Mouse (Mus musculus) liver, postnatal 0 days (tissue): ENCODE results near the gene Ash1l. TPM values are rescaled to one million over a fixed set of nuclear protein-coding genes. Genes with fewer than 3 reads are reported as not detected.

ENCODE experiments used
- ATAC-seq: fragments of 200-750 bp; cut with Nextera tagmentation; 2 replicates; pipeline ENCODE4 v1.8.0; 2017; ENCODE audit warnings: mild to moderate bottlenecking, moderate library complexity
- DNase-seq: peaks from one replicate; pipeline ENCODE4 v3.0.0-alpha.2; 2016
- H3K27ac ChIP-seq: fragments of 300-500 bp; sonication (generic); 2 replicates; pipeline ENCODE4 v1.5.1; 2014; ENCODE audit warnings: antibody characterized with exemption, moderate library complexity, mild to moderate bottlenecking, low read depth
- H3K27me3 ChIP-seq: fragments of 300-500 bp; sonication (generic); 2 replicates; pipeline ENCODE4 v1.6.1; 2014; ENCODE audit warnings: low read length, control low read depth, mixed read lengths; ENCODE audit not compliant: insufficient read depth
- H3K36me3 ChIP-seq: fragments of 300-500 bp; sonication (generic); replicated peaks from 2 replicates; pipeline ENCODE4 v1.6.1; 2014; ENCODE audit warnings: mild to moderate bottlenecking, control low read depth, low read length, moderate library complexity, mixed read lengths; ENCODE audit not compliant: insufficient read depth
- H3K4me1 ChIP-seq: fragments of 300-500 bp; sonication (generic); 2 replicates; pipeline ENCODE4 v1.6.1; 2014; ENCODE audit warnings: antibody characterized with exemption, mild to moderate bottlenecking, control low read depth; ENCODE audit not compliant: insufficient read depth
- H3K4me2 ChIP-seq: fragments of 300-500 bp; sonication (generic); 2 replicates; pipeline ENCODE4 v1.6.1; 2014; ENCODE audit warnings: low read depth, mild to moderate bottlenecking, low read length, moderate library complexity, mixed read lengths
- H3K4me3 ChIP-seq: fragments of 300-500 bp; sonication (generic); 2 replicates; pipeline ENCODE4 v1.5.1; 2014; ENCODE audit warnings: low read depth, low read length
- H3K9ac ChIP-seq: fragments of 300-500 bp; sonication (generic); replicated peaks from 2 replicates; pipeline ENCODE4 v1.6.1; 2014; ENCODE audit warnings: mild to moderate bottlenecking, moderate library complexity
- H3K9me3 ChIP-seq: fragments of 300-500 bp; sonication (generic); 2 replicates; pipeline ENCODE4 v1.6.1; 2016; ENCODE audit warnings: mild to moderate bottlenecking, control low read depth, low read length, mixed read lengths
- CTCF ChIP-seq: sonication (generic); IDR thresholded peaks from 2 replicates; pipeline ENCODE4 v1.5.1; 2016; ENCODE audit warnings: antibody characterized with exemption, low read depth
- EP300 ChIP-seq: IDR thresholded peaks from 2 replicates; pipeline ENCODE4 v1.6.1; 2016; ENCODE audit warnings: antibody characterized with exemption, low read depth, mild to moderate bottlenecking
- WGBS: fragments of 180-500 bp; shearing (Covaris S2); extraction: QIAGEN DNeasy Blood & Tissue Kit; methylation state at CpG from one replicate; pipeline ENCODE4 v1.1.7; 2014; ENCODE audit not compliant: insufficient replicate concordance; 5-methylcytosine and 5-hydroxymethylcytosine counted together
- polyA plus RNA-seq: library from polyadenylated mRNA; unstranded; fragments of >200 nt; fragmentation: Nextera tagmentation; extraction: Ambion mirVana; gene quantifications from 2 replicates; pipeline ENCODE4 v1.2.1, GENCODE M21; 2015

Gene Ash1l
- polyA plus RNA-seq: 3.7 and 4.1 TPM in 2 replicates

GRCm38 (mm10) chr3:88950576-88951326 is at the start of gene Ash1l, which contains the start of gene Dap3:
TSS of gene Ash1l (plus strand) at chr3:88950622.
TSS of gene Dap3 (minus strand) at chr3:88951181.
- peak; percentile 72 for ATAC-seq
- under 1% methylated on average over 31 of the region's 64 CpGs for WGBS

DNA sequence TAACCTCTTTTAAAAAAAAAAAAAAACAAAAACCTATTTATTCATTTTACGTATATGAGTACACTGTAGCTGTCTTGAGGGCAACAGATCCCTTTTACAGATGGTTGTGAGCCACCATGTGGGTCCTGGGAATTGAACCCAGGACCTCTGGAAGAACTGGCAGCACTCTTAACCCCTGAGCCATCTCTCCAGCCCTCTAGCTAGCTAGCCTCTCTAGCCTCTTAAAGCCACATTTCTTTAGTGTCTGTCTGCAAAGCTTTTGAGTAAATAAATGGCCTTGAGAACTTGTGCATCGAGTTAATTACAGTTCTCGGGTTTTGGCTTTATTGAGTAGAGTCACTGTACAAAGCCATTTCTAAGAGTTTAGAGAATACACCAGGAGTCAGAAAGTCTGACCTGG is 45.6 kb upstream of the Ash1l start:
- TF ChIP-seq EP300 (no peak), CTCF (no peak)
- Histone ChIP-seq H3K9me3 (no peaks in the 10 kb centered on the region), H3K27ac (no peak overlapping the region), H3K4me2 (no peak overlapping the region), H3K9ac (no peak overlapping the region), H3K36me3 (peaks cover 66% of the 10 kb centered on the region), H3K4me1 (no peaks in the 10 kb centered on the region), H3K4me3 (no peak overlapping the region), H3K27me3 (no peaks in the 10 kb centered on the region)
- DNase-seq: no peak
- no peak for ATAC-seq
- WGBS: 88% methylated on average over 3 of the region's 3 CpGs

More at GRCm38 (mm10) chr3:88950576-88951326, at the start of gene Ash1l, which contains the start of gene Dap3:
- Histone ChIP-seq H3K4me2 (peak within 1 kb of the TSS; percentile 77), H3K4me1 (peaks cover 30% of the 10 kb centered on the region), H3K9me3 (no peaks in the 10 kb centered on the region), H3K9ac (peak within 1 kb of the TSS; percentile 97), H3K4me3 (peak within 1 kb of the TSS; percentile 91), H3K27me3 (no peaks in the 10 kb centered on the region), H3K27ac (peak within 1 kb of the TSS; percentile 99), H3K36me3 (no peaks in the 10 kb centered on the region)
- peak; percentile 85 for DNase-seq
- TF ChIP-seq CTCF (peak; percentile 58), EP300 (no peak)

DNA sequence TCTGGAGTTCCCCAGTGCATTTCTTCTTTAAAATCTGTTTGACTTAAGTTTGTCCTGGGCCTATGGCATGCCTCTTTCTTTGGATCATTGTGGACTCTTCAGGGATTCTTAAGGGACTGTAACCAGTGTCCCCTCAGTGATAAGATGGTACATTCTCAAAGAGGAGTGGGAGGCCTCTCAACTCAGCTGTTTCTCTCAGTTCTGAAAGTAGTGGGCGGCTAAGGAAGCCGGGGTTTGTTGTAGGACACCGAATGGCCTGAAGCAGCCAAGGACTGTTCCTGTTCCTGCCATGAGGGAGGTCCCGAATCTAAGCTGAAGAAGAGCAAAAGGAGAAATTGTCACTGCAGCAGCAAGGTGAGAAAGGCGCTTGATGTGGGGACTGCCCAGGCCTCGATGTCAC is 45.2 kb upstream of the Ash1l start:
- 81% methylated on average over 6 of the region's 6 CpGs for WGBS
- Histone ChIP-seq H3K36me3 (peaks cover 67% of the 10 kb centered on the region), H3K27me3 (no peaks in the 10 kb centered on the region), H3K9ac (no peak overlapping the region), H3K4me2 (no peak overlapping the region), H3K4me1 (no peaks in the 10 kb centered on the region), H3K4me3 (no peak overlapping the region), H3K9me3 (no peaks in the 10 kb centered on the region), H3K27ac (no peak overlapping the region)
- ATAC-seq (no peak), DNase-seq (no peak)
- TF ChIP-seq CTCF: no peak
- TF ChIP-seq EP300: no peak

GRCm38 (mm10) chr3:88905741-88906140 is 44.7 kb upstream of the Ash1l start:
- no peak for TF ChIP-seq CTCF
- TF ChIP-seq EP300: no peak
- Histone ChIP-seq H3K4me1 (no peaks in the 10 kb centered on the region), H3K36me3 (peaks cover 68% of the 10 kb centered on the region), H3K9me3 (no peaks in the 10 kb centered on the region), H3K4me3 (no peak overlapping the region), H3K27ac (no peak overlapping the region), H3K9ac (no peak overlapping the region), H3K4me2 (no peak overlapping the region), H3K27me3 (no peaks in the 10 kb centered on the region)
- 81% methylated on average over 2 of the region's 2 CpGs for WGBS
- ATAC-seq (no peak), DNase-seq (no peak)

DNA sequence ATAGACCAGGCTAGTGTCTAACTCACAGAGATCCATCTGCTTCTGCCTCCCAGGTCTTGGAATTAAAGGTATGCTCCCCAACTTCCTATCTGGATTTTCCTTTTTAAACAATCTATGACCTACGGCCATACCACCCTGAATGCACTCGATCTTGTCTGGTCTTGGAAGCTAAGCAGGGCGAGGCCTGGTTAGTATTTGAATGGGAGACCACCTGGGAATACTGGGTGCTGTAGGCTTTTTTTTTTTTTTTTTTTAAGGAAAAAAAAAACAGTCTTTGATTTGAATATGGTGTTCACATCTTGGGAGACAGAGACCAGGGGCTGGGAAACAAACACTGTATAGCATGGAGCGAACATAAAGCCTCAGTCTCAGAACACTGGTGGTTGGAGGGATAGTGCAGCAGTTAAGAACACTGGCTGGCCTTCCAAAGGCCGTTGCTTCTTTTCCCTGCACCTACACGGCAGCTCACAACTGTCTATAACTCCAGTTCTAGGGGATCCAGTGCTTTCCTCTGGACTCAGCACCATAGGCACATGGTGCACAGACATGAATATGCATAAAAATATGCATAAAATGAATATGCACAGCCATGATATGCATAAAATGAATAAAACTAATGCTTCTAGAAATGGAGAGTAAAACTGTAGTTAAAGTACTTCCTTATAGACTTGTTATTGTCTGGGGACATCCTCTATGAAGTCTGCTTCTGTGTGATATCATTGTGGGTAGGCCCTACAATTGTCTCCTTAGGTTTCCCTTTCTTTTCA is 43.8 kb upstream of the Ash1l start:
- no peak for TF ChIP-seq EP300
- TF ChIP-seq CTCF: no peak
- 83% methylated on average over 6 of the region's 6 CpGs for WGBS
- ATAC-seq (no peak), DNase-seq (no peak)
- H3K36me3 ChIP-seq: peaks cover 69% of the 10 kb centered on the region
- H3K4me2 ChIP-seq: no peak overlapping the region
- no peak overlapping the region for H3K9ac ChIP-seq
- H3K27me3 ChIP-seq: no peaks in the 10 kb centered on the region
- no peak overlapping the region for H3K4me3 ChIP-seq
- no peaks in the 10 kb centered on the region for H3K4me1 ChIP-seq
- H3K9me3 ChIP-seq: no peaks in the 10 kb centered on the region
- no peak overlapping the region for H3K27ac ChIP-seq

DNA sequence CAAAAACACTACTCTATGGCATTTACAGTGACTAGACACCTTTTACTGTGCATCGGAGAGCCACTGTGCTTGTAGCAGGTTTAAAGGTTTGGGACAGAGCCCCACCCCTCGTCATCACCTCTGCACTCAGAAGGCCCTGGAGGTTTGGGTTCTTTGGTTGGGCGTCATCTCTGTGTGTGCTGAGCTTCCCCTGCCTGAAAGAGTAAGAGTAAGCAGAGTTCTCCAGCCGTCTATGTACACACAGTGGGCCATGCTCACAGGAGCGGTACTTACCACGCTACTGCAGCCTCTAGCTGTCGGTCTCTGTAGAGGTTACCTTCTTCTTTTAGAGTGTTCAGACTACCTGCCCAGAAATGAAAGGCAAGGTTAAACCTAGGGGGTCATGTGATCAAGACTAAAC is 37.8 kb upstream of the Ash1l start:
- DNase-seq (no peak), ATAC-seq (no peak)
- Histone ChIP-seq H3K9me3 (no peaks in the 10 kb centered on the region), H3K4me2 (peak overlapping the region; percentile 99; the same call in 1 of the 2 replicates), H3K27me3 (no peaks in the 10 kb centered on the region), H3K4me1 (peaks cover 17% of the 10 kb centered on the region), H3K4me3 (no peak overlapping the region), H3K36me3 (peaks cover 27% of the 10 kb centered on the region), H3K9ac (no peak overlapping the region), H3K27ac (no peak overlapping the region)
- WGBS: 84% methylated on average over 7 of the region's 7 CpGs
- TF ChIP-seq CTCF (no peak), EP300 (no peak)
